Mouse (Mus musculus) testis, postnatal 14 days (tissue): ENCODE results near the gene Rcc2.

Experiments
- DNase-seq: peaks from one replicate; pipeline ENCODE4 v3.0.0; 2021; ENCODE audit warnings: low spot score

Gene Rcc2

GRCm38 (mm10) chr4:140710781-140711180 lies 10.4 kb downstream of the Rcc2 start:
- no peak for DNase-seq

DNA sequence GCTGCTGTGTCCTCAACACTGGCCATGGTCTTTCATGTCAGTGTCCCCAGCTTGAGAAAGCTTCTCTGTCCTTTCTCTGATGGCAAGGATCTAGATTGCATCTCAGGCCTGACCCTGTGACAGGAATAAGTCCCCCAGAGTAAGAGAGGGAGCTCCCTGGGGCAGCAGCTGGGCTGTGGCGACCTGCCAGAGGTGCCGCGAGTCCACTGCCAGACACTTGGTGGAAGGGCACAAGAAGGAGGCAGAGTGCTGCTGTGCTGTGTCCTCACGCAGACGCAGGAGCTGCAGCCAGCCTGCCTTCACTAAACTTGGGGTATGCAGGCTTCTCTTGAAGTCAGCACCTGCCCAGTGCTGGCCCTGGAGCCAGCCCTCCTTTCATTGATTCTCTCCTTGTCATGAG lies 11.0 kb downstream of the Rcc2 start:
- DNase-seq, result no peak

DNA sequence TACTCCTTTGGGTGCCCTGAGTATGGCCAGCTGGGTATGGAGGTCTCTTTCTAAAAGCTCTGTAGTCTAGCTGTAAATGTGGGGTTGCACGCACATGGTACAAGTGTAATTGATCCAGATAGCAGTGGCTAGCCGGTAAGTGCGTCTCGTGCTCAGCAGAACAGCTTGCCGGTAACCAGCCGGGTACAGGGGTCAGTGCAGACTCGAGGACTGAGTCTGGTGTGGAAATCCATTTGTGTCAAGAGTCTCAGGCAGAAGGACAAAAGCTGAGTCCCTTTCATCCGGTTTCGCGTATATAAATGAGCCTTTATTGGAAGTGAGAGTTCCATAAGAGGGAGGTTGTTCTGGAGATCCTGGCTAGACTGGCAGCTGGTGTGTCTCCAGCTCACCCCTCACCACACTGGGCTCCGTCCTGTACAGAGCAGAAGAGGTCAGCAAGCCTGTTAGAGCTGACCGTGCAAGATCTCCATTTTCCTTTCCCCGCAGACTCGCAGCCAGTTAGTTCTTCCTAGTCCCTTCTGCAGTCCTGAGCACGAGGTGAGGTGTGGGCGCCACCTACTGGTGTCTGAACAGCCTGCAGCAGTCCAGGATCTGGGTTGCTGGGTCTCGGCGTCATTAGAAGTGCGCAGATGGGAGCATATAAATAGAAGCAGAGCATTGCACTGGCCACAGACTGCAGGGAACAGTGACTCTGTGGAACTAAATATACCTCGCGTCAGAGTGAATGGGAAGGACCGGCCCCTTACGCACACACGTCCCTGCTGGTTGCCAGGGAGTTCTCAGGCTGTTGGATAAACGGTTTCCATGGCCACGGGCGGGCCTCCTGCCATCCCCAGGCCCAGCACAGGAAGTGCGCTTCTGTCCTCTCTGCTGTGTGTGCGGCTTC lies 13.4 kb downstream of the Rcc2 start:
- peak; percentile 68 for DNase-seq

GRCm38 (mm10) chr4:140714586-140714985 lies 14.2 kb downstream of the Rcc2 start:
- DNase-seq, result no peak

- DNase-seq, result no peak
Measured at GRCm38 (mm10) chr4:140716994-140717393, 16.7 kb downstream of the Rcc2 start.

DNA sequence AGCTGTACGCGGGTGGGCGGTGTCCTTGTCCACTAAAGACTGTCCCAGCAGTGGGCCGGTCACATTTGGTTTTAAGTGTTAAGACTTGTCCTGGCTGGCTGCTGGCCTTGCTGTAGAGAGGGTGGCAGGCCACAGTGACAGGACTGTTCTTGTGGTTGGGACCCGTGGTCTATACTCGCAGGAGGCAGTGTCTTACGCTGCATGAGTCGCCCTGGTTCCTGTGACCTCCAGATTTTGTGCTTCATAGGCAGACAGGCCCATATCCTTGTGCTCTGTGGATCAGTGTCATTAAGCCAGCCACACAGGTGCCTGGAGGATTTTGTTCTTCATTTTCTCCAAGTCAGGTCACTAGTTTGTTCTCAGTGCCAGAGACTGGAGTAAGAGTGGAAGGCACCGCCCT lies 18.1 kb downstream of the Rcc2 start:
- DNase-seq, result no peak

DNA sequence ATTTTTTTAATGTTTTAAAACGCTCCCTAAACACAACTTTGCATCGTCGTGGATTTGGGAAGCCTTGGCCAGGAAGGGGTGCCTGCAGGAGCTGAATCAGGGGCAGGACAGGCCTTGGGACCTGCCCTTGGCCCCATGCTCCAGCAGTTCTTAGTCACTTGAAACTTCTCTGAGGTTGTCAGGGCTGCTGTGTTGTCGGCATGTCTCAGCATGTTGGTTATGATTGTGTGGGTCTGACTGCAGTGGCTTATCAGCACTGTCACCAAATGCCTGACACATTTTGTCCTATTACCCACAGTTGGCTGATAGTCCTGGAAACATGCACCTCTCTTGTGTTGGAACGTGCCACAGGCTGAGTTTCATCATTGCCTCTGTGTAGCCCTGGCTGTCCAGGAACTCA lies 19.8 kb downstream of the Rcc2 start:
- no peak for DNase-seq

GRCm38 (mm10) chr4:140721968-140722490 lies 21.7 kb downstream of the Rcc2 start:
- no peak for DNase-seq

DNA sequence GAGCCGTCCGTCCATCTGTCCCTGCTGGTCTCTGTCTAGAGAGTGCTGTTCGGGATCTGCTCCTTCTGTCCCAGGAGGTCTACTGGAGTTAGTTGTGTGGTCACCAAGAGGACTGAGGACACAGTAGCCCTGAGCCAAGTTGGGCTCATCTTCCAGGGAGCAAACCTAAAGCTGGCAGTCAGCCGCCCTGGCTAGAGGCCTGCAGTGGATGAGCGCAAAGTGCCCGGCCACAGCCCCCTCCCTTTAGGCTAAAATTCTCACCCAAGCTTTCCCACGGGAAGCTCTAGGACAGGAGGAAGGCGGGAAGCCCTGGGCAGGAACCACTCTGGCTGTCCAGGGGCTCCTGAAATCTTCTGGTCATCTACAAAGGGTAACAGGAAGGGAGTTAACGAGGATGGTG lies 22.4 kb downstream of the Rcc2 start:
- DNase-seq, result no peak

- no peak for DNase-seq
Measured at GRCm38 (mm10) chr4:140723192-140723591, 22.9 kb downstream of the Rcc2 start.

DNA sequence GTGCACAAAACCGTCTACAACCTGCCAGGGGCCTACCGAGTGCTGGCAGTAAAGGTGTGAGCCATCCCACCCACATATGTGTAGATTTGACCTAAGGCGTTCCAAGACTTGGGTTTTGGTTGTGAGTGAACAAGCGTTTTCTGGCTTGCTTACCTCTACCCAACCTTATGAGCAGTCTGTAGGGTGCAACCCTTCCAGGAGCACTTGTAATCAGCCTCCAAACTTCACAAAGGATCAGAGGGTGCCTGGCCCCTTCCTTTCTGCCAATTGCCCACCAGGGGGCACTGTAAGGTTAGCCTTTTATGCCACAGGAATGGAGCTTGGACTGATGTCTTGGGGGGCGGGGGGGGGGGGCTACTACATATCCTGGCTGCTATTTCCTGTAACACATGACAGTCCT lies 23.5 kb downstream of the Rcc2 start:
- DNase-seq, result no peak

- DNase-seq, result no peak
Measured at GRCm38 (mm10) chr4:140724739-140725138, 24.4 kb downstream of the Rcc2 start.

GRCm38 (mm10) chr4:140726907-140727306 lies 26.6 kb downstream of the Rcc2 start:
- DNase-seq, result no peak

- no peak for DNase-seq
Measured at GRCm38 (mm10) chr4:140731654-140732053, 31.3 kb downstream of the Rcc2 start.

- DNase-seq, result no peak
Measured at GRCm38 (mm10) chr4:140732871-140733270, 32.5 kb downstream of the Rcc2 start.

DNA sequence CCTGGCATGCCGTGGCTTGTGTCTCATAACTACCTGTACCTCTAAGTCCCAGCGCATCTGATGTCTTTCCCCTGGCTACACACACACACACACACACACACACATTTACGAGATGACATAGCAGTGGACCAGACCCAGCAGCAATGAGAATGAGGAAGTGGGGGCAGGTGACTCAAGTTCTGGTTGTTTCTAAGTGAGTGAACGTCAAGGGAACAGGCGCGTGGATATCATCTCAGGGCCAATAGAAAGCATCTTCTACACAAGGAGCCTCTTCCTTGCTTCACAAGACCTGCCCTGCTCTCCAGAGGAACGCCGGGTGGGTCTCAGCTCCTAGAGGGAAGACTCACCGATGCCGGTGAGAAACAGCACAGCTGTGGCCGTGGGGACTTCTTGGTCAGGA lies 40.3 kb downstream of the Rcc2 start:
- no peak for DNase-seq

GRCm38 (mm10) chr4:140741401-140741800 lies 41.1 kb downstream of the Rcc2 start:
- DNase-seq, result no peak

DNA sequence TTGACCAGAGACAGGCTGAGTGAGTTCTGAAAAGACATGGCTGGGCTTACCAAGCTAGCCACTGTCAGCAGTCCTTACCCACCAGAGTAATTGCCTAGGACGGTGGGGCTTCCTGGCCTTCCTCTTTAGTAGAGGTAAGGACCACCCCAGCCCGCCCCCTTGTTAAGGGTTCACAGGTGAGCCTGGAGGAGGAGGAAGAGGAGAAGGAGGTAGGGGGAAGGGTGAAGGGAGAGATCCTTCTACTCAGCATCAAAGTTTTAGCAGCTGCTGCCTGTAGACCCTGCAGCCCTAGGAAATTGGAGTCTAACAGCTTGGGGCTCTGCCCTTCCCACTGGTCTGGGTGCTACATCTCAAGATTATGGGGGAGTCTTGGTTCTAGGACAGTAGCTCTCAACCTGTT lies 42.2 kb downstream of the Rcc2 start, which contains the start of gene Padi6:
Gene Padi6 (minus strand): TSS at position 101 of the 400 bp plus-strand sequence.
- DNase-seq, result no peak

DNA sequence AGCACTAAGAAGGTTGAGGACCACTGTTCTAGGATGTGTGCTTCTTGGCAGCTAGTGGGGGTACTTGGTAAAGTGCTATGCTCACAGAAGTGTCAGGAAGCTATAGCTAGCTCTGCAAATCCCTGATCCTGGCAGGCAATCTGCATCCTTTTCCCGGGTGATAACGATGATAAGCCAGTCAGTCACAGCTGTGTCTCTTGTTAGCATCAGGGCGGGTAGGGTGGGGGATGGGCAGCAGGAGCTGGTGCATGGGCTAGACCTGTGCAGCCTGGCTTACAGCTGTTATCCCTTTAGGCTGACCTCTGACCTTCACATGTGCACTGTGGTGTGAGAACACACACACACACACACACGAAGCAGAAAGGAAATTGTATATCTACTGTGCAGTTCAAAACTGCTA lies 42.7 kb downstream of the Rcc2 start:
- no peak for DNase-seq

GRCm38 (mm10) chr4:140744654-140745053 lies 44.3 kb downstream of the Rcc2 start:
- DNase-seq, result no peak

GRCm38 (mm10) chr4:140747978-140748377 lies 47.6 kb downstream of the Rcc2 start:
- DNase-seq, result no peak

GRCm38 (mm10) chr4:140750328-140750727 lies 50.0 kb downstream of the Rcc2 start:
- peak; percentile 54 for DNase-seq

DNA sequence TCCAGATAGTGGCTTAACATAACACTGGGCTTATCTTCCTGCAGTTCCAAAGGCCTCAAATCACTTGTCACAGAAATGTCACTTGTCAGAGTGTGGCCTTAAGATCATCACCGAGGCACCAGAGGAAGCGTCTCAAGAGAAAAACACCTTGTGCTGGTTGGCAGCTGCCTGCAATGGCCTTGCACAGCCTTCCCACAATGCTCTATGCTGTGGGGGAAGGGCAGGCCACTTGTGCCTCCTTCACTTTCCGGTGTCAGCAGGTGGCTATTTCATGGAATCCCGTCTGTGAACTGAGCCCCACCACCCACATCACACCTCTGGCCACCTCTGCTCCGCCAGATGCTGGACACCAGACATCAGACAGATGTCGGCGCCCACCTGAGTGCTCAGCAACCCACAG lies 53.0 kb downstream of the Rcc2 start:
- no peak for DNase-seq

- DNase-seq, result no peak
Measured at GRCm38 (mm10) chr4:140755811-140756210, 55.5 kb downstream of the Rcc2 start.
